Mouse (Mus musculus) small intestine, adult 2 months (tissue): ENCODE measurements around the gene Olfr237-ps1. TPM values are rescaled to one million over a fixed set of nuclear protein-coding genes. Genes with fewer than 3 reads are reported as not detected.

Source experiments
- H3K27ac ChIP-seq: fragments of 200-500 bp; 2 replicates; pipeline ENCODE4 v1.5.1; 2012; ENCODE audit warnings: low read depth, low read length, control low read depth, inconsistent platforms; ENCODE audit not compliant: insufficient read depth
- H3K27me3 ChIP-seq: fragments of 200-500 bp; 2 replicates; pipeline ENCODE4 v1.6.1; 2012; ENCODE audit warnings: mild to moderate bottlenecking, moderate library complexity, low read length, inconsistent platforms; ENCODE audit not compliant: control insufficient read depth, insufficient read depth
- H3K36me3 ChIP-seq: fragments of 200-500 bp; 2 replicates; pipeline ENCODE4 v1.6.1; 2012; ENCODE audit warnings: mild to moderate bottlenecking, low read length, control low read depth, inconsistent platforms; ENCODE audit not compliant: control insufficient read depth, insufficient read depth
- H3K4me1 ChIP-seq: fragments of 200-500 bp; 2 replicates; pipeline ENCODE4 v1.6.1; 2012; ENCODE audit warnings: low read length, inconsistent platforms, mixed read lengths; ENCODE audit not compliant: control insufficient read depth, insufficient read depth, insufficient read length
- H3K4me3 ChIP-seq: fragments of 200-500 bp; 2 replicates; pipeline ENCODE4 v1.5.1; 2012; ENCODE audit warnings: low read depth, mild to moderate bottlenecking, control low read depth, inconsistent platforms, low read length, moderate library complexity
- CTCF ChIP-seq: fragments of 200-500 bp; IDR thresholded peaks from 2 replicates; pipeline ENCODE4 v1.5.1; 2012; ENCODE audit warnings: low read depth, mild to moderate bottlenecking, control low read depth, inconsistent platforms, low read length, moderate library complexity, mixed read lengths; ENCODE audit not compliant: insufficient replicate concordance, insufficient read length; ENCODE audit errors: extremely low read depth
- POLR2A ChIP-seq: fragments of 200-500 bp; IDR thresholded peaks from 2 replicates; pipeline ENCODE4 v1.6.1; 2012; ENCODE audit warnings: low read depth, mild to moderate bottlenecking, control low read depth, inconsistent platforms, low read length, moderate library complexity
- WGBS: fragments of 180-500 bp; shearing (Covaris S2); methylation state at CpG from one replicate; pipeline ENCODE4 v1.1.7; 2018; 5-methylcytosine and 5-hydroxymethylcytosine counted together
- polyA plus RNA-seq: library from polyadenylated mRNA; depleted of rRNA; stranded (reverse); fragments of >200 nt; gene quantifications from 2 replicates; pipeline ENCODE4 v1.2.3, GENCODE M21; 2012; rRNA removed

Gene Olfr237-ps1
- polyA plus RNA-seq, 1 experiment, result not detected

DNA sequence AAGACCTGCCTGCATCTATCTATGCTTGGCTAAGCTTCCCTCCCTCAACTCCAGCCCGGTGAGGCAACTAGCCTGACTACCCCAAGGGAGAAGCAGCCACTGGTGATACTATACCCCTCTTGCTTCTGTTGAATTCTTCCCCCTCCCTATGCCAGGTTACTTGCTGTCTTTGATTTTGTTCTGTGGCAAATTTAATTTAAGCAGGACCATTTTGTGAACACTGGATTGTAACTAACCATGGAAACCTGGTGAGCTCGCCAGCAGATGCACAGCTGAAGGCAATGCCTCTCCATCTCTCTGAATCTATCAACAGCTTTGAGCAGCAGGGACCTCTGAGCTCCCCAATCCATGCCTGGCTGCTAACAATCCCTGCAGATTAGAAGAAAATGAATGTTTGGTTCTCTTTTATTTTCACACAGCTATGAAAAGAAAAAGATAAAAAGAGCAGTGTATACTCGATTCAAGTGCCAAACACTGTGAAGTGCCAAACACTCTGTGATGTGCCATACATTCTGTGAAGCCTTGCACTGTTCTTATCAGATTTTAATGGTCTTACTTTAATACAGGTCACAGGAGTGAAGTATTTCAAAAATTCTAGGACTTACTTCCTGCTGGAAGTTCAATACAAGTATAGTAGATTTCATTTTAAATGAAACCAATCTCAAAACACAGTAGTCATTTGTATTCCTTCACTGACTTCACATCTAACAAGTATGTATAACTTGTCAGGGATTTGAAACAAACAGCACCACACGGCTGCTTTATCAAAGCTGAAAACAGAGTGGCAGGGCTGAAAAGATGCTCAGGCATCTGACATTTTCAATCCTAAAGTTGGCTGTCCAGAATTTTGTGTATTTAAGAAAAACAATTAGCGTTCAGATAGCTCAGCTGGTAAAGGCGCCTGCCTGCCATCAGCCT, 32.5 kb downstream of the Olfr237-ps1 start:
- no peak overlapping the region for H3K27ac ChIP-seq
- H3K27me3 ChIP-seq, result no peaks in the 10 kb centered on the region
- no peak for TF ChIP-seq POLR2A
- no peak for TF ChIP-seq CTCF
- H3K4me1 ChIP-seq, result no peaks in the 10 kb centered on the region
- no peaks in the 10 kb centered on the region for H3K36me3 ChIP-seq
- H3K4me3 ChIP-seq, result no peak overlapping the region
- 62% methylated on average over 6 of the region's 6 CpGs for WGBS

DNA sequence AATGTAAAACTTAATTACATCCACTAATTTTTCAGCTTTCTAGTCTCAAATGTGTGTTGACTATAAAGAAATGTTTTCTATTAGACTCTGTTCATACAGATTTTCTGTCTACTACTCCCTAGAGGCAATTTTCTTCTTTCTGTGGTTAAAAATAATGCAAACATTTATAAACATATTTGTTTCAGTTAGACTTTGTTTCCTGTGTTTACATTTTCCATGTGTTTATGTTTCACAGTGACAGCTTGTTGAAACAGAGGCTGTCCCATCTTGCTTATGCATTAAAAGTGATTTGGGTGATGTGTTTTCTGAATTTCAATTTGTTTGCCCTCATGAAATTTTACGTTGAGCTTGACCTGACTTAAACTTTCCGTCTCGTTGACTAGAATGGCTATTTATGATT, 44.6 kb downstream of the Olfr237-ps1 start:
- Histone ChIP-seq H3K36me3 (no peaks in the 10 kb centered on the region), H3K4me1 (no peaks in the 10 kb centered on the region), H3K4me3 (no peak overlapping the region), H3K27ac (no peak overlapping the region), H3K27me3 (no peaks in the 10 kb centered on the region)
- WGBS, result 71% methylated on average over 3 of the region's 3 CpGs
- no peak for TF ChIP-seq POLR2A
- TF ChIP-seq CTCF, result no peak

DNA sequence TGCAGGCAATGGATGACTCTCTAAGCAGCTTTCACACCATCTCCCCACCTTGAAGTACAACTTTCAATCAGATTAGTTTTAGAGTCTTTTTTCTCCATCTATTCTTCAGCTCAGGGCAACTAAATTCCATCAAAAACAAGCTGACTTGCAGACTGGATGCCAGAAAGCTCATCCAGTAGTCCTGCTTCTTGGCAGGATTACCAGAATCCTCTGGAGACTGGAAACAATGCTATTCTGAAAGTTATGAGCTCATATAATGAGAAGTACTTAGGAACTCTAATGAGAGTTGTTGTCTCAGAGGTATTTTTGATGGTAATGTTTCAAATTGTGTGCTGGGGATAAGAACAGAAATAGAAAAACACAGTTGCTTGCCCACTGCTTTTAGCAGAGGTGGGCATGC, 50.4 kb downstream of the Olfr237-ps1 start, which contains the start of gene Olfr435:
Olfr435 (plus strand) TSS at position 366 of the 400 bp plus-strand sequence.
- Histone ChIP-seq H3K36me3 (no peaks in the 10 kb centered on the region), H3K27me3 (no peaks in the 10 kb centered on the region), H3K4me3 (no peak within 1 kb of the TSS), H3K27ac (no peak within 1 kb of the TSS), H3K4me1 (no peaks in the 10 kb centered on the region)
- TF ChIP-seq CTCF, result no peak
- no peak for TF ChIP-seq POLR2A

GRCm38 (mm10) chr6:43198094-43198493, 51.7 kb downstream of the Olfr237-ps1 start:
- no peak overlapping the region for H3K4me3 ChIP-seq
- H3K36me3 ChIP-seq, result no peaks in the 10 kb centered on the region
- 57% methylated on average over 3 of the region's 3 CpGs for WGBS
- TF ChIP-seq POLR2A (no peak), CTCF (no peak)
- no peak overlapping the region for H3K27ac ChIP-seq
- H3K27me3 ChIP-seq, result no peaks in the 10 kb centered on the region
- no peaks in the 10 kb centered on the region for H3K4me1 ChIP-seq

DNA sequence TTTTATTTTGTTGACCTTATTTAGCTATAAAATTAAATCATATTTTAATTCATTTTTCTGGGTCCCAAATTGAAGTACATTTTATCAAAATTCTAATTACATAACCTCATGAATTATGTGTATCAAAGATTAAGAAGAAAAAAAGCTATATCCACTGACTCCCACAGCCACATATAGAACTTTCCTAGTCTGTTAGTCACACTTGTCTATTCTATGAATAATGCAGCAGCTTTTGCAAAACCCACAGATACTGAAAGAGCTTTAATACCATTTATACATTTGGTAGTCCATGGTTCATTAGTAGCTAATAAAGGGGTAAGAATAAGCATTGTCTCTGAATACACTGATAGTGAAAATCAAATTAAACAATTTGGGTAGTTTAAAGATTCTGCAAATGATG, 56.4 kb downstream of the Olfr237-ps1 start:
- TF ChIP-seq POLR2A (no peak), CTCF (no peak)
- Histone ChIP-seq H3K27me3 (no peaks in the 10 kb centered on the region), H3K4me3 (no peak overlapping the region), H3K4me1 (no peaks in the 10 kb centered on the region), H3K27ac (no peak overlapping the region), H3K36me3 (no peaks in the 10 kb centered on the region)

GRCm38 (mm10) chr6:43205355-43205754, 59.0 kb downstream of the Olfr237-ps1 start:
- no peaks in the 10 kb centered on the region for H3K4me1 ChIP-seq
- H3K36me3 ChIP-seq, result no peaks in the 10 kb centered on the region
- H3K27ac ChIP-seq, result no peak overlapping the region
- H3K4me3 ChIP-seq, result no peak overlapping the region
- TF ChIP-seq CTCF, result no peak
- TF ChIP-seq POLR2A, result no peak
- no peaks in the 10 kb centered on the region for H3K27me3 ChIP-seq
- WGBS, result 36% methylated on average over 2 of the region's 2 CpGs

Other genes starting within 250 kb of the Olfr237-ps1 start
- gene Olfr447, start 237.7 kb upstream of the Olfr237-ps1 start, polyA plus RNA-seq, result not detected in 2 replicates
- not detected in 2 replicates for gene Olfr446, start 225.2 kb upstream of the Olfr237-ps1 start, polyA plus RNA-seq
- gene Olfr444, start 197.5 kb upstream of the Olfr237-ps1 start, polyA plus RNA-seq, result not detected in 2 replicates
- not detected in 2 replicates for gene Olfr441, start 40.2 kb upstream of the Olfr237-ps1 start, polyA plus RNA-seq
- gene Olfr437, start 16.7 kb downstream of the Olfr237-ps1 start, polyA plus RNA-seq, result not detected in 2 replicates
- not detected in 2 replicates for gene Olfr13, start 25.6 kb downstream of the Olfr237-ps1 start, polyA plus RNA-seq
- not detected in 2 replicates for gene Olfr435, start 50.6 kb downstream of the Olfr237-ps1 start, polyA plus RNA-seq
- not detected in 2 replicates for gene Olfr434, start 66.5 kb downstream of the Olfr237-ps1 start, polyA plus RNA-seq
- not detected in 2 replicates for gene Olfr47, start 85.0 kb downstream of the Olfr237-ps1 start, polyA plus RNA-seq
- gene Arhgef5, start 119.0 kb downstream of the Olfr237-ps1 start, polyA plus RNA-seq, result 19.6 and 47.1 TPM in 2 replicates
- gene Nobox, start 163.0 kb downstream of the Olfr237-ps1 start, polyA plus RNA-seq, result not detected in 2 replicates